Mouse (Mus musculus): ENCODE data around the gene Lrrc71. TPM values are rescaled to one million over a fixed set of nuclear protein-coding genes. Genes with fewer than 3 reads are reported as not detected.

Lrrc71 gene
- polyA plus RNA-seq, 1 experiment from 2014 or later: 0.28 TPM

DNA sequence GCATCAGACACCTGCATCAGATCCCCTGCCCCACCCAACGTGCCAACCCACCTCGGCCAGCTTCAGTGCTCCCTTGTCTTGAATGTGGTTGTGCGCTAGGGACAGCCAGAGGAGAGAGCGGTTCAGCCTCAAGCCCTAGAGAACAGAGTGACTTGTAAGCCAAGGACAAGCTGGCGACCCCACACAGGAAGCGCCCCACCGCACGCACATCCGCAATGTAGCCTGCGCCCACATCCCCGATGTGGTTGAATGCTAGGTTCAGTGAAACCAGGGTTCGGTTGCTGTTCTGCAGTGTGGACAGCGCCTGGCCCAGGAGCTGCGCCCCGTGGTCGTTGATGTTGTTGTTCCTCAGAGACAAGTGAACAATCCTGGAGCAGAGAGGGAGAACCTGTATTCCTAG is 5.7 kb downstream of the Lrrc71 start:
- H3K4me1 ChIP-seq: peaks cover 13% of the 10 kb centered on the region
- H3K9me3 ChIP-seq: no peaks in the 10 kb centered on the region
- H3K27me3 ChIP-seq: no peaks in the 10 kb centered on the region
- ATAC-seq (ENCODE audit: insufficient number of reproducible peaks, insufficient read depth, low FRiP score, low TSS enrichment): no peak
- H3K4me3 ChIP-seq: no peak overlapping the region
- WGBS: 87% methylated on average over 16 of the region's 16 CpGs
- no peak overlapping the region for H3K9ac ChIP-seq
- no peak overlapping the region for H3K27ac ChIP-seq
- H3K36me3 ChIP-seq: peaks cover 19% of the 10 kb centered on the region
- H3K4me2 ChIP-seq (replicated peaks): no peak overlapping the region

DNA sequence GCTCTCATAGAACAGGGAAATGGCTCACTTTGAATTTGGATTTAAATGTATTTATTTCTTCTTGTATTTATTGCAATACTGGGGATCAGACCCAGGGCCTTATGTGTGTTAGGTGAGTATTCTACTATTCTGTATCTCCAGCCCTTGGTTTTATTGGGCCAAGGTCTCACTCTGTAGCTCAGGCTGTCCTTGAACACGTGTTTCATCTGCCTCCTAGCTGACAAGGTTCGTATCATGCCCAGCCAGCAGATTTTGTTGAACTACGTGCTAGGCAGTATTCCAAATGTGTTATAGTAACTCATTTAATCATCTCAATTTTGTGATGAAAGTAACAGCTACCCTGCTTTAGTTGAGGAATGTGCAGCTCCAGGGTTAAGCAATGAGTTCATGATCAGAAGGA is 6.4 kb downstream of the Lrrc71 start:
- peaks cover 26% of the 10 kb centered on the region for H3K36me3 ChIP-seq
- no peaks in the 10 kb centered on the region for H3K27me3 ChIP-seq
- H3K4me3 ChIP-seq: no peak overlapping the region
- peaks cover 13% of the 10 kb centered on the region for H3K4me1 ChIP-seq
- no peak overlapping the region for H3K9ac ChIP-seq
- no peaks in the 10 kb centered on the region for H3K9me3 ChIP-seq
- ATAC-seq (ENCODE audit: insufficient number of reproducible peaks, insufficient read depth, low FRiP score, low TSS enrichment): no peak
- H3K27ac ChIP-seq: no peak overlapping the region
- H3K4me2 ChIP-seq (replicated peaks): no peak overlapping the region
- 78% methylated on average over 3 of the region's 3 CpGs for WGBS

DNA sequence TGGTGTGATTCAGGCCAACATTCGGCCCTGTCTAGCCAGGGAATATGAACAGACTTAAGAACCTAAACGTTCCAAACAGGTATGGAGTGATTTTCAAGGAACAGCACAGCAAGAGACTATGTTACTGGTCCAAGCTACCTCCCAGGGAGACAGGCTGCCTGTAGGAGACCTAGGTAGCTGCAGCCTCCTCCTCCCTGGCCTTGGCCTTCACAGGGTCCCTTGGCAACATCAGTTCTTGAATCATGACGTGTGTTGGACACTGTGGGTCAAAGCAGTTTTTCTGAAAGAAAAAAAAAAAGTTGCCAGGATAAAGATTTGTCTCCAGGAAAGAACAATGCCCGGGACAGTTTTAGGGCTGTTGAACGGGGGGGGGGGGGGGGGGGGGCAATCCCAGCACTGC is 9.5 kb downstream of the Lrrc71 start:
- Histone ChIP-seq H3K27ac (no peak overlapping the region), H3K4me2 (replicated peaks) (no peak overlapping the region), H3K9me3 (no peaks in the 10 kb centered on the region), H3K27me3 (no peaks in the 10 kb centered on the region), H3K4me1 (no peaks in the 10 kb centered on the region), H3K4me3 (no peak overlapping the region), H3K9ac (no peak overlapping the region), H3K36me3 (peaks cover 56% of the 10 kb centered on the region)
- no peak for ATAC-seq (ENCODE audit: insufficient number of reproducible peaks, insufficient read depth, low FRiP score, low TSS enrichment)
- 87% methylated on average over 5 of the region's 5 CpGs for WGBS

DNA sequence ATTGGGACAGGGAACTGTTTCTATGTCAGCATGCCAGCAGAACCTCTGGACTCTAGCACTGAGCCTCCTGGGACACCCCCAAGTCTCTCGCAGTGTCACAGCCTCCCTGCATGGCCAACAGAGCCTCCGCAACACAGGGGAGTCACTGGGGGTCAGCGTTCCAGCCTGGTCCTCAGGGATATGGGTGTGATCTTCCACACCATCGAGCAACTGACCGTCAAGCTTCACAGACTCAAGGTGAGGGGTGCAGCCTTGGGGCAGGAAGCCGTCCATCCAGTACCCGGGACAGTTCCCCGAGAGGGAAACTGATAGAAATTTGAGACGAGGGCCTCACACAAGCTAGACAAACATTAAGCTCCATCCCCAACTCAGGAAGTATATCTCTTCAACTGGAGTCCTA is 13.1 kb downstream of the Lrrc71 start:
- H3K4me2 ChIP-seq (replicated peaks): no peak overlapping the region
- H3K9ac ChIP-seq: no peak overlapping the region
- no peaks in the 10 kb centered on the region for H3K9me3 ChIP-seq
- no peaks in the 10 kb centered on the region for H3K4me1 ChIP-seq
- H3K4me3 ChIP-seq: no peak overlapping the region
- no peak for ATAC-seq (ENCODE audit: insufficient number of reproducible peaks, insufficient read depth, low FRiP score, low TSS enrichment)
- peaks cover 87% of the 10 kb centered on the region for H3K36me3 ChIP-seq
- H3K27ac ChIP-seq: no peak overlapping the region
- 66% methylated on average over 9 of the region's 9 CpGs for WGBS
- no peaks in the 10 kb centered on the region for H3K27me3 ChIP-seq

DNA sequence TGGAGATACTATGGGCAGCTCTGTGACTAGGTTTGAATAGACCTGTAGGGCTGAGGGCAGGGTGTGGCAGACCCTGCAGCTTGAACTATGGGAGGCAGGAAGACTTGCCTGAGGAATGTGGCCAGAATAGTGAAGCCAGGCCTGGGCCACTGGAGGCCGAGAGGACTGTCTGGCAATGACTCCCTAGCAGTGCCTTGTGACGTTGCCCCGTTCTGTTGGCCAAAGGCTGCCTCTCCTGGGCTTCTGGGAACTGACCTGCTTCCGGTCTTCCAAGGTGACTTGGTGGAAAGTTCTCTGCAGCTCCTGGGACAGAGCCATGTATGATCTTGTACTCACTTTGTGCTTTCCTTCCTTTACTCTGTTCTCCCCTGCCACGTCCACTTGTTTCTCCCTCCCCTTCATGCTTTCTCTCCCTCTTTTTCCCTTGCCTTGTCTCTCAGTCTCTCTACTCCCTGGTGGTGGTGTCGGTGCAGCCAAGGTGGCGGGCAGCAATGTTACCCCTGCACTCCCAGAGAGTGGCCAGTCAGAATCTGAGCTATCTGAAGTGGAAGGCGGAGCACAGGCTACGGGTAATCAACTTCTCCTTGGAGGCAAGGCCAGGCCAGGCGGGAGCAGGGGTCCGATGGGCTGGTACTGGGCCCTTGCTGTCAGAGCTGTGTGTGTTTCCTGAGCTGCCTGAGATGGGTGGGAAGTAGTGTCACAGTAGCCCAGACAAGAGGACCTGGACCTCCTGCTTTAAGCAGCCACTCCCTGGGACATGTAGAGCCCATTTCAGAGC is 14.3 kb downstream of the Lrrc71 start:
- H3K36me3 ChIP-seq: peaks cover 94% of the 10 kb centered on the region
- no peak overlapping the region for H3K27ac ChIP-seq
- no peak overlapping the region for H3K4me2 ChIP-seq (replicated peaks)
- no peak overlapping the region for H3K4me3 ChIP-seq
- no peak for ATAC-seq (ENCODE audit: insufficient number of reproducible peaks, insufficient read depth, low FRiP score, low TSS enrichment)
- no peaks in the 10 kb centered on the region for H3K9me3 ChIP-seq
- H3K9ac ChIP-seq: no peak overlapping the region
- no peaks in the 10 kb centered on the region for H3K27me3 ChIP-seq
- WGBS: 85% methylated on average over 11 of the region's 11 CpGs
- H3K4me1 ChIP-seq: no peaks in the 10 kb centered on the region

DNA sequence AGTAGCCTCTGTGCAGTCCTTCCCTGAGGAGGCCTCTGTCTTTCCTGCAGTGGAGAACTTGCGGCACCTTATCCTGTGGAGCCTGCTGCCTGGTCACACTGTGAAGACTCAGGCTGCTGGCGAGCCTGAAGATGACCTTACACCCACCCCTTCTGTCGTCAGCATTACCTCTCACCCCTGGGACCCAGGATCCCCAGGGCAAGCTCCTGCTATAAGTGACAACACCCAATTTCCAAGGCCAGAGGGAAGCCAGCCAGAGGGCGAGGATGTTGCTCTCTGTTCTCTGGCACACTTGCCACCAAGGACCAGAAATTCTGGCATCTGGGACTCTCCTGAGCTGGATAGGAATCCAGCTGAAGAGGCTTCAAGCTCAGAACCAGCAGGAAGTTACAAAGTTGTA is 15.3 kb downstream of the Lrrc71 start:
- no peak overlapping the region for H3K4me2 ChIP-seq (replicated peaks)
- WGBS: 82% methylated on average over 4 of the region's 4 CpGs
- no peak for ATAC-seq (ENCODE audit: insufficient number of reproducible peaks, insufficient read depth, low FRiP score, low TSS enrichment)
- no peak overlapping the region for H3K27ac ChIP-seq
- H3K27me3 ChIP-seq: no peaks in the 10 kb centered on the region
- H3K9ac ChIP-seq: no peak overlapping the region
- H3K4me3 ChIP-seq: no peak overlapping the region
- H3K36me3 ChIP-seq: peaks cover 96% of the 10 kb centered on the region
- no peaks in the 10 kb centered on the region for H3K9me3 ChIP-seq
- H3K4me1 ChIP-seq: no peaks in the 10 kb centered on the region

DNA sequence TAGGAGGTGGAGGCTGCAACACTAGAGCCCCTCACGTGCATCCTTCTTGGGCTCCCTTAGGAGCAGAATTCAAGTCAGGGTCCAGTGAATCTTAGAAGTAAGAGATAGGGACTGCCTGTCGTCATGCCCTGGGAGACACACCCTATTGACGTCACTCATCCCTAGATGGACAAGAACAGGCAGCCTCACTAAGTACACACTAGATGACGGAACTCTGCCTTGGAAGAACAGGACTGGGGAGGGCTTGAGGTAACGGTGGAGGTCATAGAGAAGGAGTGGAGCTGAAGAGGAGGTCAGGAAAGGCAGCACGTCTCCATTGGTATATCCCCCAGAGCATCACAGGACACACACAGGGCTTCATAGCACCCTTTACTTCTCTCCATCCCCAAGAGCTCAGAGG is 19.7 kb downstream of the Lrrc71 start:
- no peaks in the 10 kb centered on the region for H3K27me3 ChIP-seq
- H3K9me3 ChIP-seq: no peaks in the 10 kb centered on the region
- H3K4me3 ChIP-seq: no peak overlapping the region
- WGBS: 84% methylated on average over 6 of the region's 6 CpGs
- no peak overlapping the region for H3K9ac ChIP-seq
- H3K4me2 ChIP-seq (replicated peaks): no peak overlapping the region
- ATAC-seq (ENCODE audit: insufficient number of reproducible peaks, insufficient read depth, low FRiP score, low TSS enrichment): no peak
- no peaks in the 10 kb centered on the region for H3K4me1 ChIP-seq
- no peak overlapping the region for H3K27ac ChIP-seq
- peaks cover 94% of the 10 kb centered on the region for H3K36me3 ChIP-seq

DNA sequence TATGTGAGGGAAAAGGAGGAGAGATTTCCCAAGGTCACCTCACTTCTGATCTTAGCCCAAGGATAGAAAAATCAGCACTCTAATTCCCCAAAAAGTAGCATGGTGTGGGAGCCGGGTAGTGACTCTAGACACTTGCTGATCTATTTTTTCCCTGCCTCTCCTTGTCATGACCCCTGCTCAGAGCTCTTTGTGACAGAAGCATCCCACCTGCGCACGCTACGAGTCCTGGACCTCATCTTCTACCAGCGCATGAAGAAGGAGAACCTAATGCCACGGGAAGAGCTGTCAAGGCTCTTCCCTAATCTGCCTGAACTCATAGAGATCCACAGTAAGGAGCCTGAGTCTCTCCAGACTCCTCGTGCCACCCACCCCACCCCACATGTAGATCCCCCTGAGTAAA is 22.2 kb downstream of the Lrrc71 start:
- Histone ChIP-seq H3K27me3 (no peaks in the 10 kb centered on the region), H3K36me3 (peaks cover 91% of the 10 kb centered on the region), H3K9me3 (no peaks in the 10 kb centered on the region), H3K4me3 (no peak overlapping the region), H3K27ac (no peak overlapping the region), H3K4me2 (replicated peaks) (no peak overlapping the region), H3K9ac (no peak overlapping the region), H3K4me1 (no peaks in the 10 kb centered on the region)
- 97% methylated on average over 7 of the region's 7 CpGs for WGBS
- ATAC-seq (ENCODE audit: insufficient number of reproducible peaks, insufficient read depth, low FRiP score, low TSS enrichment): no peak

DNA sequence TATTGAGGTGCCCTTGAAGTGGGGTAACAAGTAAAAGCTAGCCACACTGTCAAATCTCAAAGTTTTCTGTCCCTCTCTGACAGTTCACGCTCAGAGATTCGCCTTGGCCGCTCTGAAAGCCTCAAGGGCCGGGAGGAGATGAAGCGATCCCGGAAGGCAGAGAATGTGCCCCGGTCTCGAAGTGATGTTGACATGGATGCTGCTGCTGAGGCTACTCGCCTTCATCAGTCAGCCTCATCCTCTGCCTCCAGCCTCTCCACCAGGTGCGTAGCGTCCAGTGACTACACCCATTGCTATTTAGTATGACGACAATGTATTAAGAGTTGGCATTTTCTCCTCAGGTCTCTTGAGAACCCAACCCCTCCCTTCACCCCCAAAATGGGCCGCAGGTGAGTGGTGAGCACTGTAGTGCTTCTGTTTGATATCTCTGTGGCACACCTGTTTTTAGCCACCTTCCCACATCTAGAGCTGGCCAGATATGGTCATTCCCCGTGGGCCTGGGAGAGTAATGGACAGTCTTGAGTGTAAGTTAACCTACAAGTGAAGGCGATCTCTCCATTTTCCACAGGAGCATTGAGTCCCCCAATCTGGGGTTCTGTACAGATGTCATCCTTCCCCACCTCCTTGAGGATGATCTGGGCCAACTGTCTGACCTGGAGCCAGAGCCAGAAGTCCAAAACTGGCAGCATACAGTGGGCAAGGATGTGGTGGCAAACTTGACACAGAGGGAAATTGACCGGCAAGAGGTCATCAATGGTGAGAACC is 22.8 kb downstream of the Lrrc71 start:
- H3K4me2 ChIP-seq (replicated peaks): no peak overlapping the region
- H3K4me1 ChIP-seq: no peaks in the 10 kb centered on the region
- H3K27ac ChIP-seq: no peak overlapping the region
- H3K9me3 ChIP-seq: no peaks in the 10 kb centered on the region
- H3K9ac ChIP-seq: no peak overlapping the region
- no peaks in the 10 kb centered on the region for H3K27me3 ChIP-seq
- peaks cover 91% of the 10 kb centered on the region for H3K36me3 ChIP-seq
- 97% methylated on average over 16 of the region's 16 CpGs for WGBS
- no peak overlapping the region for H3K4me3 ChIP-seq
- no peak for ATAC-seq (ENCODE audit: insufficient number of reproducible peaks, insufficient read depth, low FRiP score, low TSS enrichment)

DNA sequence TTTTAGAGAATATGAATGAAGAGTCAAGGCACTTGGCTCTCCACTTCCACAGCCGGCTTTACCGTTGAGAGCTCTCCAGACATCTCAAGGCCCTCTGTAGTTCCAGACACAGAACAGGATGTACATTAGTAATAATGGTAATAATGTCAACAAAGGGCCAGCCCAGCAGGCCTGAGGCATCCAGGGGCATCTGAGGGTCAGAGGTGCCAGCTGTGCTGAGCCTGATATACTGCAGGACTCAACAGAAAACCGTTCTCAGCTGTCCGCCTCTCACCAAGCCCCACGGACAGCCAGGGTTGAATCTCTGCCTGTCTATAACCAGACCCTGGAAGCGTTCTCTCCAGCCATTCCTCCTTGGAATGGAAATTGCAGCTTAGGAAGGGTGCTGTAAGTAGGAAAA is 23.9 kb downstream of the Lrrc71 start:
- Histone ChIP-seq H3K27me3 (no peaks in the 10 kb centered on the region), H3K9me3 (no peaks in the 10 kb centered on the region), H3K4me3 (no peak overlapping the region), H3K4me1 (no peaks in the 10 kb centered on the region), H3K27ac (no peak overlapping the region), H3K9ac (no peak overlapping the region), H3K36me3 (peaks cover 86% of the 10 kb centered on the region), H3K4me2 (replicated peaks) (no peak overlapping the region)
- WGBS: 72% methylated on average over 6 of the region's 6 CpGs
- ATAC-seq (ENCODE audit: insufficient number of reproducible peaks, insufficient read depth, low FRiP score, low TSS enrichment): no peak

DNA sequence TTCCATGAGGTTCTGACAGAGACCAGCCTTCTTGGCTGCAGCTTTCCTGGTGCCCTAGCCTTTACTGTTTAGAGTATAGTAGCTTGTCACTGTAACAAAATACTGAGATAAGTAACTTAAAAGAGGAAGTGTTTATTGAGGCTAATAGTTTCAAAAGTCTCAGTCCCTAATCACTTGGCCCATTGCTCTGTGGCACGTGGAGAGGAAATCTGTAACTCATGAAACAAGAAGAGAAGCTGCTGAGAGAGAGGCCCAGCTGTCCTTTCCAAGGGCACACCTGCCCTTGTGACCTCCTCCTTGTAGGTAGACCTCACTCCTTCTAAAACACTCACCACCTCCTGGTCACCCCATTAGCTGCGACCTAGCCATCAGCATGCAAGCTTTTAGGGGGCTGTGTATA is 29.9 kb downstream of the Lrrc71 start:
- peaks cover 78% of the 10 kb centered on the region for H3K36me3 ChIP-seq
- no peak overlapping the region for H3K4me2 ChIP-seq (replicated peaks)
- WGBS: 85% methylated on average over 2 of the region's 2 CpGs
- no peak overlapping the region for H3K4me3 ChIP-seq
- no peaks in the 10 kb centered on the region for H3K4me1 ChIP-seq
- H3K27ac ChIP-seq: no peak overlapping the region
- no peaks in the 10 kb centered on the region for H3K9me3 ChIP-seq
- ATAC-seq (ENCODE audit: insufficient number of reproducible peaks, insufficient read depth, low FRiP score, low TSS enrichment): no peak
- no peak overlapping the region for H3K9ac ChIP-seq
- no peaks in the 10 kb centered on the region for H3K27me3 ChIP-seq

All from embryonic facial prominence, embryonic 12.5 days (tissue).